Mouse (Mus musculus) heart, embryonic 14.5 days (tissue): ENCODE measurements at regions not wholly inside any gene's neighbourhood (a gene's known extent, or its start where the extent isn't known, plus 50 kb on each side); places are given as distances from the start of the nearest gene placed in this dataset.

Experiments
- ATAC-seq: fragments of 200-750 bp; cut with Nextera tagmentation; 2 replicates; pipeline ENCODE4 v1.8.0; 2017; ENCODE audit warnings: low read depth, moderate TSS enrichment; ENCODE audit not compliant: insufficient number of reproducible peaks, insufficient read depth, low FRiP score
- H3K27ac ChIP-seq, 2 experiments: fragments of 200-500 bp in 1 of 2; fragments of 300-500 bp in 1 of 2; sonication (generic) in 1 of 2; replicated peaks in 1 of 2; 2 replicates each; pipeline ENCODE4 v1.5.1; 2012 to 2014; ENCODE audit warnings: low read depth in 2 of 2, low read length in 2 of 2, control low read depth in 1 of 2, mild to moderate bottlenecking in 1 of 2, mixed read lengths in 1 of 2; ENCODE audit not compliant: control insufficient read depth in 1 of 2, insufficient read depth in 1 of 2
- H3K27me3 ChIP-seq: fragments of 300-500 bp; sonication (generic); 2 replicates; pipeline ENCODE4 v1.6.1; 2014; ENCODE audit warnings: mild to moderate bottlenecking, low read length, control low read depth; ENCODE audit not compliant: control insufficient read depth, insufficient read depth
- H3K36me3 ChIP-seq: fragments of 300-500 bp; sonication (generic); 2 replicates; pipeline ENCODE4 v1.6.1; 2014; ENCODE audit warnings: mild to moderate bottlenecking, control low read depth, low read length, mixed read lengths; ENCODE audit not compliant: control insufficient read depth, insufficient read depth
- H3K4me1 ChIP-seq, 2 experiments: fragments of 200-500 bp in 1 of 2; fragments of 300-500 bp in 1 of 2; sonication (generic) in 1 of 2; 2 replicates each; pipeline ENCODE4 v1.6.1; 2012 to 2014; ENCODE audit warnings: low read length in 2 of 2, control low read depth in 1 of 2, mixed read lengths in 1 of 2; ENCODE audit not compliant: control insufficient read depth in 2 of 2, insufficient read depth in 2 of 2
- H3K4me2 ChIP-seq: fragments of 300-500 bp; sonication (generic); 2 replicates; pipeline ENCODE4 v1.6.1; 2014; ENCODE audit warnings: mild to moderate bottlenecking, low read length
- H3K4me3 ChIP-seq, 2 experiments: fragments of 200-500 bp in 1 of 2; fragments of 300-500 bp in 1 of 2; sonication (generic) in 1 of 2; 2 replicates each; pipeline ENCODE4 v1.5.1; 2012 to 2014; ENCODE audit warnings: low read length in 2 of 2, mild to moderate bottlenecking in 2 of 2, control low read depth in 1 of 2, low read depth in 1 of 2, moderate library complexity in 1 of 2; ENCODE audit not compliant: control insufficient read depth in 1 of 2, insufficient read depth in 1 of 2
- H3K9ac ChIP-seq: fragments of 300-500 bp; sonication (generic); 2 replicates; pipeline ENCODE4 v1.6.1; 2014; ENCODE audit warnings: mild to moderate bottlenecking, low read length
- H3K9me3 ChIP-seq: fragments of 300-500 bp; sonication (generic); 2 replicates; pipeline ENCODE4 v1.6.1; 2016; ENCODE audit warnings: low read length, control low read depth; ENCODE audit not compliant: control insufficient read depth
- WGBS: fragments of 180-500 bp; shearing (Covaris S2); extraction: QIAGEN DNeasy Blood & Tissue Kit; methylation state at CpG from one replicate; pipeline ENCODE4 v1.1.7; 2014; 5-methylcytosine and 5-hydroxymethylcytosine counted together

- 81% methylated on average over 9 of the region's 9 CpGs for WGBS
- Histone ChIP-seq H3K9me3 (no peaks in the 10 kb centered on the region), H3K27me3 (peaks cover 20% of the 10 kb centered on the region; the same call in 1 of the 2 replicates), H3K4me3 (no peak overlapping the region), H3K4me1 (no peaks in the 10 kb centered on the region), H3K27ac (no peak overlapping the region), H3K4me2 (no peak overlapping the region), H3K9ac (no peak overlapping the region), H3K36me3 (no peaks in the 10 kb centered on the region)
- ATAC-seq = no peak
Measured at GRCm38 (mm10) chr9:61833226-61833625, 81.1 kb downstream of the Rplp1 start.

GRCm38 (mm10) chr9:61830236-61830635 is 84.1 kb downstream of the Rplp1 start:
- H3K4me2 ChIP-seq = no peak overlapping the region
- no peak overlapping the region for H3K9ac ChIP-seq
- no peak for ATAC-seq
- peaks cover 23% of the 10 kb centered on the region; the same call in 1 of the 2 replicates for H3K27me3 ChIP-seq
- no peak overlapping the region for H3K27ac ChIP-seq
- no peaks in the 10 kb centered on the region for H3K36me3 ChIP-seq
- H3K9me3 ChIP-seq = no peaks in the 10 kb centered on the region
- WGBS = 72% methylated on average over 7 of the region's 7 CpGs
- no peak overlapping the region for H3K4me3 ChIP-seq
- no peaks in the 10 kb centered on the region for H3K4me1 ChIP-seq

- WGBS = 81% methylated on average over 8 of the region's 8 CpGs
Measured at GRCm38 (mm10) chr9:61829736-61830135, 84.6 kb downstream of the Rplp1 start.

GRCm38 (mm10) chr9:61829301-61829700 is 85.0 kb downstream of the Rplp1 start:
- H3K36me3 ChIP-seq = no peaks in the 10 kb centered on the region
- ATAC-seq = no peak
- H3K27ac ChIP-seq = no peak overlapping the region
- WGBS = 72% methylated on average over 3 of the region's 3 CpGs
- H3K9ac ChIP-seq = no peak overlapping the region
- H3K27me3 ChIP-seq = peaks cover 23% of the 10 kb centered on the region; the same call in 1 of the 2 replicates
- H3K4me1 ChIP-seq = no peaks in the 10 kb centered on the region
- H3K4me2 ChIP-seq = no peak overlapping the region
- no peaks in the 10 kb centered on the region for H3K9me3 ChIP-seq
- H3K4me3 ChIP-seq = no peak overlapping the region

More at GRCm38 (mm10) chr9:61829736-61830135, 84.6 kb downstream of the Rplp1 start:
- Histone ChIP-seq H3K4me2 (no peak overlapping the region), H3K27ac (no peak overlapping the region), H3K9ac (no peak overlapping the region), H3K9me3 (no peaks in the 10 kb centered on the region), H3K27me3 (peaks cover 23% of the 10 kb centered on the region; the same call in 1 of the 2 replicates), H3K36me3 (no peaks in the 10 kb centered on the region), H3K4me3 (no peak overlapping the region), H3K4me1 (no peaks in the 10 kb centered on the region)
- no peak for ATAC-seq

- Histone ChIP-seq H3K9me3 (no peaks in the 10 kb centered on the region), H3K4me2 (no peak overlapping the region), H3K4me3 (no peak overlapping the region), H3K9ac (no peak overlapping the region), H3K4me1 (no peaks in the 10 kb centered on the region), H3K27me3 (peaks cover 23% of the 10 kb centered on the region; the same call in 1 of the 2 replicates), H3K36me3 (no peaks in the 10 kb centered on the region), H3K27ac (no peak overlapping the region)
- ATAC-seq = no peak
- WGBS = 84% methylated on average over 4 of the region's 4 CpGs
Measured at GRCm38 (mm10) chr9:61827721-61828120, 86.6 kb downstream of the Rplp1 start.

DNA sequence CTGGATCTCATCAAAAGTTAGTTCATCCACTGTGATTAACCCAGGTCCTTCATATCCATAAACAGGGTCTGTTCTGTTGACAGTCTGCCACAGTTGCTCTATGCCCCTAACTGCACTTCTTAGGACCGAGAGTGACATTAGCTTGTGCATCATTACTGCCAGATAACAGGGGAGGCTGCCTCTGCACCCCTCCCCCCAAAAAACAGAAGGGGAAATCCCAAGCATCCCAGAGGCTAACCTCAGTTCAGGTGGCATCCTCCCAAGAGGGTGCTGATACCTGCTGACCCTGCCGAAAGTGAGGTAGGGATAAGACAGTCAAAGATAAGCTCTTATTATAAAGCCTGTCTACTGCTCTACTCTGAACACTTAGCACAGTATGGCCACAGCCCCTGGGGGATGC is 87.3 kb downstream of the Rplp1 start:
- no peak overlapping the region for H3K27ac ChIP-seq
- no peaks in the 10 kb centered on the region for H3K36me3 ChIP-seq
- H3K4me3 ChIP-seq = no peak overlapping the region
- WGBS = 54% methylated on average over 2 of the region's 2 CpGs
- peaks cover 23% of the 10 kb centered on the region; the same call in 1 of the 2 replicates for H3K27me3 ChIP-seq
- no peaks in the 10 kb centered on the region for H3K4me1 ChIP-seq
- H3K4me2 ChIP-seq = no peak overlapping the region
- H3K9me3 ChIP-seq = no peaks in the 10 kb centered on the region
- H3K9ac ChIP-seq = no peak overlapping the region
- ATAC-seq = no peak

- 61% methylated on average over 3 of the region's 3 CpGs for WGBS
- ATAC-seq = no peak
Measured at GRCm38 (mm10) chr9:61826415-61826814, 87.9 kb downstream of the Rplp1 start.

GRCm38 (mm10) chr9:61825804-61826203 is 88.5 kb downstream of the Rplp1 start:
- H3K27ac ChIP-seq = no peak overlapping the region
- ATAC-seq = no peak
- H3K4me3 ChIP-seq = no peak overlapping the region
- H3K36me3 ChIP-seq = no peaks in the 10 kb centered on the region
- 60% methylated on average over 2 of the region's 2 CpGs for WGBS
- H3K9me3 ChIP-seq = no peaks in the 10 kb centered on the region
- no peaks in the 10 kb centered on the region for H3K4me1 ChIP-seq
- peaks cover 23% of the 10 kb centered on the region; the same call in 1 of the 2 replicates for H3K27me3 ChIP-seq
- no peak overlapping the region for H3K9ac ChIP-seq
- no peak overlapping the region for H3K4me2 ChIP-seq

More at GRCm38 (mm10) chr9:61826415-61826814, 87.9 kb downstream of the Rplp1 start:
- H3K9ac ChIP-seq = no peak overlapping the region
- H3K4me1 ChIP-seq = no peaks in the 10 kb centered on the region
- H3K36me3 ChIP-seq = no peaks in the 10 kb centered on the region
- H3K4me3 ChIP-seq = no peak overlapping the region
- H3K4me2 ChIP-seq = no peak overlapping the region
- H3K27ac ChIP-seq = no peak overlapping the region
- H3K27me3 ChIP-seq = peaks cover 23% of the 10 kb centered on the region; the same call in 1 of the 2 replicates
- H3K9me3 ChIP-seq = no peaks in the 10 kb centered on the region
